Mouse (Mus musculus) brain, embryonic 14.5 days (tissue): ENCODE results near the gene Nedd1.

Experiments used
- CTCF ChIP-seq: fragments of 200-500 bp; IDR thresholded peaks from 2 replicates; pipeline ENCODE4 v1.5.1; 2012; ENCODE audit warnings: inconsistent platforms, mild to moderate bottlenecking, moderate library complexity, borderline replicate concordance; ENCODE audit not compliant: insufficient read depth, insufficient read length; ENCODE audit errors: extremely low read depth
- POLR2A ChIP-seq: fragments of 200-500 bp; IDR thresholded peaks from 2 replicates; pipeline ENCODE4 v1.6.1; 2012; ENCODE audit warnings: mild to moderate bottlenecking, inconsistent platforms, borderline replicate concordance; ENCODE audit not compliant: poor library complexity, insufficient read depth, insufficient read length, severe bottlenecking; ENCODE audit errors: extremely low read depth

DNA sequence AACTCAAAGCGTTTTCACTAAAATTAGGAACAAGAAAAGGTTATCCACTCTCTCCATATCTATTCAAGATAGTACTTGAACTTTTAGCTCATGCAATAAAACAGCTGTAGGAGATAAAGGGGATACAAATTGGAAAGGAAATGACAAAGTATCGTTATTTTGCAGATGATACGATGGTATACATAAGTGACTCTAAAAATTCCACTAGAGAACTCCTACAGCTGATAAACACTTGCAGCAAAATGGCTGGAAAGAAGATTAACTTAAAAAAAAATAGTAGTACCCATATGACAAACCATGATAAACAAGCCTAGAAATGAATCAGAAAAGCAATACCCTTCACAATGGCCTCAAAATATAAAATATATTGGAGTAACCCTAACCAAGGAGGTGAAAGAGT lies 6.5 kb upstream of the Nedd1 start:
- TF ChIP-seq CTCF (no peak), POLR2A (no peak)
